Mouse (Mus musculus) heart, embryonic 16.5 days (tissue): ENCODE results near the gene Tnfrsf13b. TPM values are rescaled to one million over a fixed set of nuclear protein-coding genes. Genes with fewer than 3 reads are reported as not detected.

Experiments used
- ATAC-seq: fragments of 200-750 bp; cut with Nextera tagmentation; replicated peaks from 2 replicates; pipeline ENCODE4 v1.8.0; 2017; ENCODE audit warnings: moderate number of reproducible peaks; ENCODE audit not compliant: insufficient read depth, low FRiP score; ENCODE audit errors: extremely low read depth
- H3K27ac ChIP-seq: fragments of 300-500 bp; sonication (generic); 2 replicates; pipeline ENCODE4 v1.5.1; 2014; ENCODE audit warnings: mild to moderate bottlenecking, low read length, control low read depth, moderate library complexity
- H3K27me3 ChIP-seq: fragments of 300-500 bp; sonication (generic); 2 replicates; pipeline ENCODE4 v1.6.1; 2014; ENCODE audit warnings: low read length, mixed read lengths; ENCODE audit not compliant: control insufficient read depth, insufficient read depth
- H3K36me3 ChIP-seq: fragments of 300-500 bp; sonication (generic); 2 replicates; pipeline ENCODE4 v1.6.1; 2014; ENCODE audit not compliant: control insufficient read depth, insufficient read depth
- H3K4me1 ChIP-seq: fragments of 300-500 bp; sonication (generic); 2 replicates; pipeline ENCODE4 v1.6.1; 2014; ENCODE audit warnings: low read length, mixed read lengths; ENCODE audit not compliant: control insufficient read depth, insufficient read depth
- H3K4me2 ChIP-seq: fragments of 300-500 bp; sonication (generic); 2 replicates; pipeline ENCODE4 v1.6.1; 2014; ENCODE audit warnings: low read depth, mild to moderate bottlenecking, control low read depth, low read length
- H3K4me3 ChIP-seq: fragments of 300-500 bp; sonication (generic); 2 replicates; pipeline ENCODE4 v1.5.1; 2014; ENCODE audit warnings: mild to moderate bottlenecking, control low read depth, low read length
- H3K9ac ChIP-seq: fragments of 300-500 bp; sonication (generic); 2 replicates; pipeline ENCODE4 v1.6.1; 2014; ENCODE audit warnings: low read length, control low read depth
- H3K9me3 ChIP-seq: fragments of 300-500 bp; sonication (generic); replicated peaks from 2 replicates; pipeline ENCODE4 v1.6.1; 2016; ENCODE audit warnings: low read length; ENCODE audit not compliant: control insufficient read depth
- WGBS: fragments of 180-500 bp; shearing (Covaris S2); extraction: QIAGEN DNeasy Blood & Tissue Kit; methylation state at CpG from one replicate; pipeline ENCODE4 v1.1.7; 2014; 5-methylcytosine and 5-hydroxymethylcytosine counted together
- polyA plus RNA-seq: library from polyadenylated mRNA; unstranded; fragments of >200 nt; fragmentation: Nextera tagmentation; extraction: Ambion mirVana; gene quantifications from 2 replicates; pipeline ENCODE4 v1.2.1, GENCODE M21; 2015

Gene Tnfrsf13b
- polyA plus RNA-seq, 1 experiment from 2014 or later: 5.7 TPM

GRCm38 (mm10) chr11:61108911-61109361, 17.6 kb upstream of the Tnfrsf13b start:
- H3K4me2 ChIP-seq: no peak overlapping the region
- H3K9ac ChIP-seq: no peak overlapping the region
- peaks cover 6% of the 10 kb centered on the region; the same call in 1 of the 2 replicates for H3K4me1 ChIP-seq
- H3K9me3 ChIP-seq: no peaks in the 10 kb centered on the region
- 77% methylated on average over 12 of the region's 12 CpGs for WGBS
- H3K4me3 ChIP-seq: no peak overlapping the region
- H3K36me3 ChIP-seq: no peaks in the 10 kb centered on the region
- no peak overlapping the region for H3K27ac ChIP-seq
- no peaks in the 10 kb centered on the region for H3K27me3 ChIP-seq
- ATAC-seq: no peak

GRCm38 (mm10) chr11:61109707-61110106, 16.8 kb upstream of the Tnfrsf13b start:
- Histone ChIP-seq H3K9me3 (no peaks in the 10 kb centered on the region), H3K9ac (no peak overlapping the region), H3K4me1 (peaks cover 4% of the 10 kb centered on the region; the same call in 1 of the 2 replicates), H3K36me3 (no peaks in the 10 kb centered on the region), H3K4me3 (no peak overlapping the region), H3K4me2 (no peak overlapping the region), H3K27me3 (no peaks in the 10 kb centered on the region), H3K27ac (no peak overlapping the region)
- no peak for ATAC-seq
- 74% methylated on average over 6 of the region's 6 CpGs for WGBS

GRCm38 (mm10) chr11:61110113-61110512, 16.4 kb upstream of the Tnfrsf13b start:
- no peak for ATAC-seq
- WGBS: 65% methylated on average over 10 of the region's 10 CpGs
- H3K4me2 ChIP-seq: no peak overlapping the region

GRCm38 (mm10) chr11:61110928-61111327, 15.6 kb upstream of the Tnfrsf13b start:
- H3K27ac ChIP-seq: no peak overlapping the region
- H3K4me2 ChIP-seq: no peak overlapping the region
- no peak overlapping the region for H3K4me3 ChIP-seq
- peaks cover 4% of the 10 kb centered on the region; the same call in 1 of the 2 replicates for H3K4me1 ChIP-seq
- no peaks in the 10 kb centered on the region for H3K9me3 ChIP-seq
- H3K36me3 ChIP-seq: no peaks in the 10 kb centered on the region
- ATAC-seq: no peak
- no peaks in the 10 kb centered on the region for H3K27me3 ChIP-seq
- H3K9ac ChIP-seq: no peak overlapping the region
- WGBS: 22% methylated on average over 1 of the region's 1 CpGs

More at GRCm38 (mm10) chr11:61110113-61110512, 16.4 kb upstream of the Tnfrsf13b start:
- Histone ChIP-seq H3K9me3 (no peaks in the 10 kb centered on the region), H3K4me3 (no peak overlapping the region), H3K27ac (no peak overlapping the region), H3K9ac (no peak overlapping the region), H3K4me1 (peaks cover 4% of the 10 kb centered on the region; the same call in 1 of the 2 replicates), H3K27me3 (no peaks in the 10 kb centered on the region), H3K36me3 (no peaks in the 10 kb centered on the region)

- no peak overlapping the region for H3K4me2 ChIP-seq
- WGBS: 82% methylated on average over 4 of the region's 4 CpGs
- ATAC-seq: no peak
- peaks cover 4% of the 10 kb centered on the region; the same call in 1 of the 2 replicates for H3K4me1 ChIP-seq
- no peaks in the 10 kb centered on the region for H3K9me3 ChIP-seq
- no peaks in the 10 kb centered on the region for H3K36me3 ChIP-seq
- H3K27me3 ChIP-seq: no peaks in the 10 kb centered on the region
- H3K4me3 ChIP-seq: no peak overlapping the region
- no peak overlapping the region for H3K27ac ChIP-seq
- H3K9ac ChIP-seq: no peak overlapping the region
Observed at GRCm38 (mm10) chr11:61111472-61111871, 15.1 kb upstream of the Tnfrsf13b start.

- H3K36me3 ChIP-seq: no peaks in the 10 kb centered on the region
- no peak overlapping the region for H3K27ac ChIP-seq
- no peak overlapping the region for H3K4me2 ChIP-seq
- WGBS: 73% methylated on average over 8 of the region's 8 CpGs
- ATAC-seq: no peak
- peaks cover 4% of the 10 kb centered on the region; the same call in 1 of the 2 replicates for H3K4me1 ChIP-seq
- no peak overlapping the region for H3K4me3 ChIP-seq
- H3K27me3 ChIP-seq: no peaks in the 10 kb centered on the region
- no peak overlapping the region for H3K9ac ChIP-seq
- no peaks in the 10 kb centered on the region for H3K9me3 ChIP-seq
Observed at GRCm38 (mm10) chr11:61112323-61112995, 14.1 kb upstream of the Tnfrsf13b start.

- no peak overlapping the region for H3K9ac ChIP-seq
- H3K4me1 ChIP-seq: no peaks in the 10 kb centered on the region
- no peak for ATAC-seq
- 55% methylated on average over 8 of the region's 8 CpGs for WGBS
- H3K4me3 ChIP-seq: no peak overlapping the region
- no peaks in the 10 kb centered on the region for H3K36me3 ChIP-seq
- no peaks in the 10 kb centered on the region for H3K27me3 ChIP-seq
- H3K9me3 ChIP-seq: peaks cover 6% of the 10 kb centered on the region; the same call in 1 of the 2 replicates
- H3K27ac ChIP-seq: no peak overlapping the region
- H3K4me2 ChIP-seq: no peak overlapping the region
Observed at GRCm38 (mm10) chr11:61116226-61116625, 10.3 kb upstream of the Tnfrsf13b start.

- 76% methylated on average over 3 of the region's 3 CpGs for WGBS
- Histone ChIP-seq H3K27me3 (no peaks in the 10 kb centered on the region), H3K4me1 (no peaks in the 10 kb centered on the region), H3K9ac (no peak overlapping the region), H3K36me3 (no peaks in the 10 kb centered on the region), H3K9me3 (peaks cover 6% of the 10 kb centered on the region; the same call in 1 of the 2 replicates), H3K4me2 (no peak overlapping the region), H3K4me3 (no peak overlapping the region), H3K27ac (no peak overlapping the region)
- no peak for ATAC-seq
Observed at GRCm38 (mm10) chr11:61119996-61120583, 6.5 kb upstream of the Tnfrsf13b start.

- H3K27me3 ChIP-seq: no peaks in the 10 kb centered on the region
- no peak overlapping the region for H3K9ac ChIP-seq
- no peak overlapping the region for H3K4me3 ChIP-seq
- no peaks in the 10 kb centered on the region for H3K36me3 ChIP-seq
- WGBS: 81% methylated on average over 9 of the region's 9 CpGs
- H3K27ac ChIP-seq: no peak overlapping the region
- no peak overlapping the region for H3K4me2 ChIP-seq
- H3K9me3 ChIP-seq: peaks cover 6% of the 10 kb centered on the region; the same call in 1 of the 2 replicates
- ATAC-seq: no peak
- H3K4me1 ChIP-seq: no peaks in the 10 kb centered on the region
Observed at GRCm38 (mm10) chr11:61122283-61122768, 4.2 kb upstream of the Tnfrsf13b start.
